Mouse (Mus musculus) embryo, embryonic 9.5 days (tissue): Measurements from ENCODE around the gene Ptpa.

ENCODE experiments used
- DNase-seq: peaks from one replicate; pipeline ENCODE4 v3.0.0-alpha.2; 2017; ENCODE audit errors: extremely low spot score

The Ptpa gene

GRCm38 (mm10) chr2:30463904-30464330, 48.1 kb downstream of the Ptpa start:
- peak; percentile 66 for DNase-seq

- DNase-seq: no peak
Measured at GRCm38 (mm10) chr2:30464411-30464810, 48.6 kb downstream of the Ptpa start.

- peak; percentile 38 for DNase-seq
Measured at GRCm38 (mm10) chr2:30466787-30467186, 50.9 kb downstream of the Ptpa start.

- DNase-seq: no peak
Measured at GRCm38 (mm10) chr2:30469009-30469408, 53.2 kb downstream of the Ptpa start.

GRCm38 (mm10) chr2:30469796-30470142, 53.9 kb downstream of the Ptpa start:
- peak; percentile 92 for DNase-seq

- peak; percentile 86 for DNase-seq
Measured at GRCm38 (mm10) chr2:30470143-30470946, 54.5 kb downstream of the Ptpa start.

- peak; percentile 58 for DNase-seq
Measured at GRCm38 (mm10) chr2:30471051-30471450, 55.2 kb downstream of the Ptpa start.

GRCm38 (mm10) chr2:30471795-30472720, 56.2 kb downstream of the Ptpa start:
- DNase-seq: peak; percentile 95

GRCm38 (mm10) chr2:30472731-30473351, 57.0 kb downstream of the Ptpa start:
- peak; percentile 68 for DNase-seq

- peak; percentile 53 for DNase-seq
Measured at GRCm38 (mm10) chr2:30473431-30474031, 57.7 kb downstream of the Ptpa start.

- peak; percentile 98 for DNase-seq
Measured at GRCm38 (mm10) chr2:30474039-30474438, 58.2 kb downstream of the Ptpa start, which contains the start of gene Ier5l. Ier5l (minus strand) TSS chr2:30474219.

- no peak for DNase-seq
Measured at GRCm38 (mm10) chr2:30474776-30475175, 58.9 kb downstream of the Ptpa start.

- DNase-seq: no peak
Measured at GRCm38 (mm10) chr2:30475457-30475856, 59.6 kb downstream of the Ptpa start.

GRCm38 (mm10) chr2:30476241-30476640, 60.4 kb downstream of the Ptpa start:
- DNase-seq: no peak

- DNase-seq: no peak
Measured at GRCm38 (mm10) chr2:30478526-30478925, 62.7 kb downstream of the Ptpa start.

- DNase-seq: no peak
Measured at GRCm38 (mm10) chr2:30487597-30487996, 71.8 kb downstream of the Ptpa start.

- no peak for DNase-seq
Measured at GRCm38 (mm10) chr2:30490384-30490783, 74.5 kb downstream of the Ptpa start.

GRCm38 (mm10) chr2:30495000-30495908, 79.4 kb downstream of the Ptpa start:
- no peak for DNase-seq

- DNase-seq: peak; percentile 83
Measured at GRCm38 (mm10) chr2:30495909-30496861, 80.3 kb downstream of the Ptpa start.
